Mouse (Mus musculus) embryonic fibroblast, embryonic 13.5 days (primary cell): ENCODE measurements around the gene Fstl4.

Experiments used
- CTCF ChIP-seq: IDR thresholded peaks from 2 replicates; pipeline ENCODE4 v1.5.1; 2011; ENCODE audit warnings: mild to moderate bottlenecking, control low read depth, low read length, moderate library complexity, borderline replicate concordance; ENCODE audit not compliant: insufficient read depth
- POLR2A ChIP-seq: IDR thresholded peaks from 2 replicates; pipeline ENCODE4 v1.6.1; 2011; ENCODE audit warnings: low read depth, mild to moderate bottlenecking, control low read depth, low read length, moderate library complexity

DNA sequence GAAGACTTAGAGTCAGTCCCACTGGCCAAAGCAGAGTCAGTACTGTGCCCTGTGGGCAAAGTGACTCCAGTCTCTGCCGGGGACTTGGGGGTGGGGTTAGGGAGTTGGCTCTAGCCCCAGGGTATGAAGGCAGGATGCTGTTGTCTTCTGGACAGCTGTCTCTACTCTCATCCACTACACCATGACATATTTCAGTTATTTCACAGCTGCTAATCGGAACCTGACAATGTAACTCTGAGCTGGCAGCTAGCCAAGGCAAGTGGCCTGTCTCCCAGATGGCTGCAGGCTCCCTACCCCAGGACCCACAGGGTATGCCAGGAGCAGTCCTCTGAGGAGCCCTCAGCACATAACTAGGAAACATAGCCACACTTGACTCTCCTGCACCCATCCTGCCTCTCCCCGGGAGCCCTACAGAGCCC lies 334.4 kb downstream of the Fstl4 start:
- TF ChIP-seq POLR2A = no peak
- TF ChIP-seq CTCF = no peak
